Mouse (Mus musculus): Measurements from ENCODE around the gene Tpcn2.

DNA sequence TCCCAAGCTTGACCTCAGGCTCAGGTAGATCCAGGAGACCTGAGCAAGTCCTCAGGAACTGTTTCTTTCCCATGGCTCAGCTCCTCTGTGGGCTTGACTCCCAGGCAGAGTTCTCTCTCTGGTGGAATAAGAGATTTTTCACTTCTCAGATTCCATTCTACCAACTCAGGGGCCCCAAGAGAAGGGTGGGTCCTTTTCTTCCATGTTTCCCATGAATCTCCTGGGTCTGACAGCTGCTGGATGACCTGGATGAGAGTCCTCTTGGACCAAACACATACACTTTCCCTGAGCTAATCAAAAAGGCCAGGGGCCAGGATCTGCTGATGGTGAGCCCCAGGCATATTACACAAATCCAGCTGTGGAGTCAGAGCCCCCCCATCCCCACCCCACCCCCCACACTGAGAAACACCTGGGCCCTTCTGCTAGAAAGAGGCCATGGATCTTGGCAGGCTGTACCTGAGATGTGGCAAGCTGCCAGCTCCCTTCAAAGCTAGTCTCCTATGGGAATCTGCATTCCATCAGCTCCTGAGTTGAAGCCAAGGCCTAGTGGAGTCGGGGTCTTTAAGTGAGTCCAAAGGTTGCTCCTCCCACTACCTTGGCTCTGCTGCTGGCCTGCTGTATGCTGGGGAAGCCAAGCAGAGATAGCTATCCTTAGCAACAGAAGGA is 48.7 kb upstream of the Tpcn2 start:
- TF ChIP-seq GATA1 (IDR thresholded peaks at IDR 0.05; ENCODE audit: borderline replicate concordance, low read length): no peak
- no peak for TF ChIP-seq FLI1 (IDR thresholded peaks at IDR 0.05; ENCODE audit: low read length)

Measured in megakaryocyte, embryonic 14.5 days (primary cell).